Mouse (Mus musculus): ENCODE results near the gene Amer3. TPM values are rescaled to one million over a fixed set of nuclear protein-coding genes. Genes with fewer than 3 reads are reported as not detected.

The Amer3 gene
- polyA plus RNA-seq, 1 experiment: 0.31 TPM

DNA sequence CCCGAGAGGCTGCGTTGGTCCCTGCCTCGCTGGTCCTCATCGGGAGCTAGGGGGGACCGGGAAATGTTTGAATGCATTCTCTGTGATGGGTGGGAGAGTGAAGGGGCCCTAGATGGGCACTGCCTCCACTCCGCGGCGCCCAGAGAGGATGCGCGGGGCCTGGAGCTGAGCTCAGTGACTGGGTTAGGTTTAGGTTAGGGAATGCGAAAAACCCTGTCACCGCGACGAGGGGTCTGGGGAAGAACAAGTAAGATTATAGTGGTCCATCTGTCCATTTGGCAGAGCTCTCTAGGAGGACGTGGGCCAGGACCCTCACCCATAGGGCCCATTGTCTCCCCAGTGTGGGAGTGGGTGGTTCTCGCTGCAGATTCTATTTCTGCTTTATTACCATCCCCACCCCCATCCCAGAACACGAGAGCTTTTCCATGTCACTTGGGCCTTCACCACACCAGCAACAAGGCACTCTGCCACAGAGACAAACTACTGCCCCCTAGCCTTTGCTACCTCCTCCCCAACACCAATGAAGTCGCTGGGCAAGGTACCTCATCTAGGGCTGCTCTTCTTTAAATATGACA is 412 bp downstream of the Amer3 start:
- Histone ChIP-seq H3K27ac (ENCODE audit: control insufficient read depth, insufficient read depth, low read depth, low read length) (no peak overlapping the region), H3K4me3 (ENCODE audit: control insufficient read depth, low read depth, low read length) (peak overlapping the region; percentile 91), H3K36me3 (ENCODE audit: control insufficient read depth, insufficient read depth, low read length) (no peaks in the 10 kb centered on the region), H3K4me1 (ENCODE audit: control insufficient read depth, insufficient read depth, low read length) (peaks cover 22% of the 10 kb centered on the region), H3K27me3 (ENCODE audit: control insufficient read depth, insufficient read depth, low read length) (no peaks in the 10 kb centered on the region)
- TF ChIP-seq CTCF (IDR thresholded peaks at IDR 0.05; ENCODE audit: control insufficient read depth, insufficient read depth, insufficient replicate concordance, low read depth, low read length): no peak

- H3K27me3 ChIP-seq (ENCODE audit: control insufficient read depth, insufficient read depth, low read length): no peaks in the 10 kb centered on the region
- no peak overlapping the region for H3K27ac ChIP-seq (ENCODE audit: control insufficient read depth, insufficient read depth, low read depth, low read length)
- H3K4me3 ChIP-seq (ENCODE audit: control insufficient read depth, low read depth, low read length): no peak overlapping the region
- TF ChIP-seq POLR2A (IDR thresholded peaks at IDR 0.05; ENCODE audit: control insufficient read depth, low read depth, low read length) (no peak), CTCF (IDR thresholded peaks at IDR 0.05; ENCODE audit: control insufficient read depth, insufficient read depth, insufficient replicate concordance, low read depth, low read length) (no peak)
- H3K4me1 ChIP-seq (ENCODE audit: control insufficient read depth, insufficient read depth, low read length): peaks cover 25% of the 10 kb centered on the region
- H3K36me3 ChIP-seq (ENCODE audit: control insufficient read depth, insufficient read depth, low read length): no peaks in the 10 kb centered on the region
These were observed 2.8 kb downstream of the Amer3 start for GRCm38 (mm10) chr1:34582218-34582617.

- TF ChIP-seq POLR2A (IDR thresholded peaks at IDR 0.05; ENCODE audit: control insufficient read depth, low read depth, low read length) (no peak), CTCF (IDR thresholded peaks at IDR 0.05; ENCODE audit: control insufficient read depth, insufficient read depth, insufficient replicate concordance, low read depth, low read length) (no peak)
- no peaks in the 10 kb centered on the region for H3K27me3 ChIP-seq (ENCODE audit: control insufficient read depth, insufficient read depth, low read length)
- no peak overlapping the region for H3K4me3 ChIP-seq (ENCODE audit: control insufficient read depth, low read depth, low read length)
- peaks cover 19% of the 10 kb centered on the region for H3K4me1 ChIP-seq (ENCODE audit: control insufficient read depth, insufficient read depth, low read length)
- no peak overlapping the region for H3K27ac ChIP-seq (ENCODE audit: control insufficient read depth, insufficient read depth, low read depth, low read length)
- no peaks in the 10 kb centered on the region for H3K36me3 ChIP-seq (ENCODE audit: control insufficient read depth, insufficient read depth, low read length)
These were observed 4.4 kb downstream of the Amer3 start for GRCm38 (mm10) chr1:34583821-34584263.

- TF ChIP-seq POLR2A (IDR thresholded peaks at IDR 0.05; ENCODE audit: control insufficient read depth, low read depth, low read length) (no peak), CTCF (IDR thresholded peaks at IDR 0.05; ENCODE audit: control insufficient read depth, insufficient read depth, insufficient replicate concordance, low read depth, low read length) (no peak)
- Histone ChIP-seq H3K27me3 (ENCODE audit: control insufficient read depth, insufficient read depth, low read length) (no peaks in the 10 kb centered on the region), H3K4me1 (ENCODE audit: control insufficient read depth, insufficient read depth, low read length) (peaks cover 10% of the 10 kb centered on the region), H3K4me3 (ENCODE audit: control insufficient read depth, low read depth, low read length) (no peak overlapping the region), H3K36me3 (ENCODE audit: control insufficient read depth, insufficient read depth, low read length) (no peaks in the 10 kb centered on the region), H3K27ac (ENCODE audit: control insufficient read depth, insufficient read depth, low read depth, low read length) (no peak overlapping the region)
These were observed 5.3 kb downstream of the Amer3 start for GRCm38 (mm10) chr1:34584736-34585135.

- no peaks in the 10 kb centered on the region for H3K36me3 ChIP-seq (ENCODE audit: control insufficient read depth, insufficient read depth, low read length)
These were observed 8.0 kb downstream of the Amer3 start for GRCm38 (mm10) chr1:34587298-34588096.

GRCm38 (mm10) chr1:34600000-34600399 is 20.5 kb downstream of the Amer3 start:
- Histone ChIP-seq H3K4me3 (ENCODE audit: control insufficient read depth, low read depth, low read length) (no peak overlapping the region), H3K36me3 (ENCODE audit: control insufficient read depth, insufficient read depth, low read length) (no peaks in the 10 kb centered on the region), H3K4me1 (ENCODE audit: control insufficient read depth, insufficient read depth, low read length) (no peaks in the 10 kb centered on the region), H3K27me3 (ENCODE audit: control insufficient read depth, insufficient read depth, low read length) (no peaks in the 10 kb centered on the region), H3K27ac (ENCODE audit: control insufficient read depth, insufficient read depth, low read depth, low read length) (no peak overlapping the region)
- TF ChIP-seq POLR2A (IDR thresholded peaks at IDR 0.05; ENCODE audit: control insufficient read depth, low read depth, low read length): no peak
- TF ChIP-seq CTCF (IDR thresholded peaks at IDR 0.05; ENCODE audit: control insufficient read depth, insufficient read depth, insufficient replicate concordance, low read depth, low read length): no peak

More at GRCm38 (mm10) chr1:34587298-34588096, 8.0 kb downstream of the Amer3 start:
- TF ChIP-seq POLR2A (IDR thresholded peaks at IDR 0.05; ENCODE audit: control insufficient read depth, low read depth, low read length) (no peak), CTCF (IDR thresholded peaks at IDR 0.05; ENCODE audit: control insufficient read depth, insufficient read depth, insufficient replicate concordance, low read depth, low read length) (no peak)
- H3K4me1 ChIP-seq (ENCODE audit: control insufficient read depth, insufficient read depth, low read length): peaks cover 5% of the 10 kb centered on the region; the same call in 1 of the 2 replicates
- no peak overlapping the region for H3K27ac ChIP-seq (ENCODE audit: control insufficient read depth, insufficient read depth, low read depth, low read length)
- no peak overlapping the region for H3K4me3 ChIP-seq (ENCODE audit: control insufficient read depth, low read depth, low read length)
- H3K27me3 ChIP-seq (ENCODE audit: control insufficient read depth, insufficient read depth, low read length): no peaks in the 10 kb centered on the region

- Histone ChIP-seq H3K4me1 (ENCODE audit: control insufficient read depth, insufficient read depth, low read length) (no peaks in the 10 kb centered on the region), H3K27me3 (ENCODE audit: control insufficient read depth, insufficient read depth, low read length) (no peaks in the 10 kb centered on the region), H3K36me3 (ENCODE audit: control insufficient read depth, insufficient read depth, low read length) (no peaks in the 10 kb centered on the region), H3K27ac (ENCODE audit: control insufficient read depth, insufficient read depth, low read depth, low read length) (no peak overlapping the region), H3K4me3 (ENCODE audit: control insufficient read depth, low read depth, low read length) (no peak overlapping the region)
- TF ChIP-seq CTCF (IDR thresholded peaks at IDR 0.05; ENCODE audit: control insufficient read depth, insufficient read depth, insufficient replicate concordance, low read depth, low read length): no peak
- TF ChIP-seq POLR2A (IDR thresholded peaks at IDR 0.05; ENCODE audit: control insufficient read depth, low read depth, low read length): no peak
These were observed 22.0 kb downstream of the Amer3 start for GRCm38 (mm10) chr1:34601323-34602047.

Data from testis, adult 2 months (tissue).